ENCODE assay signal across 24 mouse cellular contexts in genomic region chr19:27167601-27168319, GRCm38 (mm10). TPM values are rescaled to one million over a fixed set of nuclear protein-coding genes. Genes with fewer than 3 reads are reported as not detected.
DNase-seq lines count a peak whose midpoint lies in the region; TF ChIP-seq lines count a peak whose summit lies in the region.
"Had no signal": no experiment of that assay in that cellular context is flagged by ENCODE, and none has a peak within 500 bp of the region (broad histone marks: within the 10 kb centered on the region; RNA-seq: fewer than 3 reads in every experiment).

No protein-coding gene starts in this region.

- no peaks in the 10 kb centered on the region for H3K4me1 ChIP-seq in kidney, adult 2 months (ENCODE audit: control insufficient read depth, insufficient read depth, low read length)
- H3K4me1 ChIP-seq: forebrain, embryonic 10.5 days; hindbrain, embryonic 10.5 days; lung, embryonic 15.5 days; neural tube, embryonic 12.5 days had no signal

- TF ChIP-seq POLR2A in kidney, adult 2 months (IDR thresholded peaks at IDR 0.05; ENCODE audit: low read depth, low read length): no peak

- no peak overlapping the region for H3K4me3 ChIP-seq in kidney, adult 2 months (ENCODE audit: insufficient read depth, low read depth, low read length)
- H3K4me3 ChIP-seq in layer of hippocampus, adult 2 months: no peak overlapping the region
- H3K4me3 ChIP-seq: forebrain, embryonic 10.5 days; hindbrain, embryonic 10.5 days; kidney, embryonic 15.5 days; left cerebral cortex, adult 2 months; lung, embryonic 15.5 days; neural tube, embryonic 12.5 days had no signal

- H3K27ac ChIP-seq in kidney, adult 2 months (ENCODE audit: insufficient read depth, low read depth, low read length): no peak overlapping the region
- H3K27ac ChIP-seq in layer of hippocampus, adult 2 months: no peak overlapping the region
- H3K27ac ChIP-seq: forebrain, embryonic 10.5 days; hindbrain, embryonic 10.5 days; hindbrain, postnatal 0 days; left cerebral cortex, adult 2 months; liver, embryonic 14.5 days; lung, embryonic 15.5 days; macrophage; neural tube, embryonic 12.5 days had no signal

- WGBS in kidney, adult 2 months: 40% methylated on average over 5 of the region's 5 CpGs

- no peaks in the 10 kb centered on the region for H3K27me3 ChIP-seq in kidney, adult 2 months (replicated peaks; ENCODE audit: control insufficient read depth, insufficient read depth, low read length)
- H3K27me3 ChIP-seq: CH12.LX; kidney, embryonic 15.5 days; lung, embryonic 15.5 days; neural tube, embryonic 12.5 days had no signal

- peak; percentile 25 for DNase-seq in adrenal gland, postnatal 10 days
- no peak for DNase-seq in adrenal gland, adult 2 months
- peak; percentile 54 for DNase-seq in kidney, adult 2 months
- DNase-seq in kidney, adult 18-20 months: no peak
- peak; percentile 31 for DNase-seq in 3134 (ENCODE audit: extremely low read depth, insufficient read length, low spot score)
- DNase-seq in gastrocnemius, postnatal 25 days: peak; percentile 33
- DNase-seq in cerebellum, postnatal 25 days: no peak
- no peak for DNase-seq in layer of hippocampus, adult 2 months (ENCODE audit: low spot score in 2 of 2)
- DNase-seq: adrenal gland, postnatal 25 days; cerebellum, adult 18-20 months; forebrain, postnatal 0 days; right cerebral cortex, postnatal 4 days; thymus, postnatal 14 days had no signal

- H3K36me3 ChIP-seq in kidney, adult 2 months (ENCODE audit: control insufficient read depth, insufficient read depth, low read length): no peaks in the 10 kb centered on the region
- H3K36me3 ChIP-seq: forebrain, embryonic 10.5 days; hindbrain, embryonic 10.5 days; kidney, embryonic 15.5 days; lung, embryonic 15.5 days; neural tube, embryonic 12.5 days had no signal

- no peak for TF ChIP-seq CTCF in kidney, adult 2 months (conservative IDR thresholded peaks at IDR 0.05; ENCODE audit: insufficient read depth, insufficient read length, low read depth, low read length)
- no peak for TF ChIP-seq CTCF in layer of hippocampus, adult 2 months (conservative IDR thresholded peaks at IDR 0.05)

RNA-seq across cellular contexts. Expression of gene Vldlr, which starts 48.5 kb away (rescaled TPM):
- 10 to 100 TPM; 45.6 to 52.4 TPM for total RNA-seq in adrenal gland, postnatal 10 days (2021)
- 10 to 100 TPM; 18.5 to 35.4 TPM for total RNA-seq in adrenal gland, adult 2 months (2021)
- 38.0 and 41.0 TPM in 2 replicates for polyA plus RNA-seq in adrenal gland, adult 2 months (2012; rRNA removed)
- polyA plus RNA-seq in kidney, adult 2 months (2012; rRNA removed): 31.2 and 43.6 TPM in 2 replicates
- 10 to 100 TPM; 58.5 to 67.2 TPM for total RNA-seq in gastrocnemius, postnatal 25 days (2021)
- 10 to 100 TPM; 47.5 to 50.8 TPM for total RNA-seq in layer of hippocampus, adult 2 months (2021)
- total RNA-seq: CH12.LX, MEL had no signal

Comparison
In these comparisons a context has a peak if more than half of its experiments do, and no peak if none do; other contexts are left out.
1. DNase-seq: peak in adrenal gland, postnatal 10 days (single experiment), kidney, adult 2 months (single experiment), 3134 (single experiment) and gastrocnemius, postnatal 25 days (single experiment); none in adrenal gland, adult 2 months (single experiment), kidney, adult 18-20 months (single experiment), cerebellum, postnatal 25 days (0 of 2) and layer of hippocampus, adult 2 months (0 of 2).